Mouse (Mus musculus) forebrain, postnatal 0 days (tissue): ENCODE measurements around the gene Lnx1. TPM values are rescaled to one million over a fixed set of nuclear protein-coding genes. Genes with fewer than 3 reads are reported as not detected.

Experiments
- ATAC-seq: fragments of 200-750 bp; cut with Nextera tagmentation; 2 replicates; pipeline ENCODE4 v1.8.0; 2017; ENCODE audit warnings: mild to moderate bottlenecking, moderate library complexity
- DNase-seq: peaks from one replicate; pipeline ENCODE4 v3.0.0-alpha.2; 2015
- H3K27ac ChIP-seq: fragments of 300-500 bp; sonication (generic); 2 replicates; pipeline ENCODE4 v1.5.1; 2014; ENCODE audit warnings: low read depth, mild to moderate bottlenecking, antibody characterized with exemption, low read length, moderate library complexity, mixed read lengths
- H3K27me3 ChIP-seq: fragments of 300-500 bp; sonication (generic); 2 replicates; pipeline ENCODE4 v1.6.1; 2014; ENCODE audit warnings: mild to moderate bottlenecking, low read length, mixed read lengths; ENCODE audit not compliant: insufficient read depth
- H3K36me3 ChIP-seq: fragments of 300-500 bp; sonication (generic); 2 replicates; pipeline ENCODE4 v1.6.1; 2014; ENCODE audit warnings: mild to moderate bottlenecking, moderate library complexity; ENCODE audit not compliant: insufficient read depth
- H3K4me1 ChIP-seq: fragments of 300-500 bp; sonication (generic); 2 replicates; pipeline ENCODE4 v1.6.1; 2014; ENCODE audit warnings: antibody characterized with exemption; ENCODE audit not compliant: insufficient read depth
- H3K4me2 ChIP-seq: fragments of 300-500 bp; sonication (generic); 2 replicates; pipeline ENCODE4 v1.6.1; 2014; ENCODE audit warnings: low read depth, mild to moderate bottlenecking, moderate library complexity
- H3K4me3 ChIP-seq: fragments of 300-500 bp; sonication (generic); 2 replicates; pipeline ENCODE4 v1.5.1; 2014; ENCODE audit warnings: low read depth, low read length, mixed read lengths
- H3K9ac ChIP-seq: fragments of 300-500 bp; sonication (generic); 2 replicates; pipeline ENCODE4 v1.6.1; 2014; ENCODE audit warnings: mild to moderate bottlenecking
- H3K9me3 ChIP-seq: fragments of 300-500 bp; sonication (generic); 2 replicates; pipeline ENCODE4 v1.6.1; 2016; ENCODE audit warnings: low read length
- CTCF ChIP-seq: sonication (generic); IDR thresholded peaks from 2 replicates; pipeline ENCODE4 v1.5.1; 2016; ENCODE audit warnings: antibody characterized with exemption, control low read depth, low read depth
- WGBS: fragments of 180-500 bp; shearing (Covaris S2); extraction: QIAGEN DNeasy Blood & Tissue Kit; methylation state at CpG from one replicate; pipeline ENCODE4 v1.1.7; 2014; 5-methylcytosine and 5-hydroxymethylcytosine counted together
- polyA plus RNA-seq: library from polyadenylated mRNA; unstranded; fragments of >200 nt; fragmentation: Nextera tagmentation; extraction: Ambion mirVana; gene quantifications from 2 replicates; pipeline ENCODE4 v1.2.1, GENCODE M21; 2015
- total RNA-seq: library from RNA; depleted of rRNA; stranded (reverse); fragments of >200 nt; gene quantifications from 2 replicates; pipeline ENCODE4 v1.2.3, GENCODE M21; 2014

The Lnx1 gene
- total and polyA plus RNA-seq, 2 experiments from 2014 or later, result 11.0 to 21.2 TPM

DNA sequence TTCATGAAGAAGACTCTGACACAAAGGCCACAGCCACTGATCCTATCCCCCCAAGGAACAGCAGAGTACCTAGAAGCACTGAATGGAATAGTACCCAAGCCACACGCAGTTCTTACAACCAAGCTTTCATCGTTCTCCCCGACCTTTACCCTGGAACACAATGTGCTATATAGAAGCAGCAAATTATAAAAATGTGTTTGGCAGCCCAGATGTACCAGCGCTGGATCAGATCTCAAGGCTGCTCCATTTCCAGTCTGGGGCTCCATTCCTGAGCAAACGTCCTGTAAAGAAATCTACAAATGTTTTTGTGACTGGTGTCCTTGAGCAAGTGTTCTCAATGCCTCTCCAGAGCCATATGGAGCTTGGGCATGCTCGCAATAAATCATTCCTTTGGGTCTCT lies 44.8 kb downstream of the Lnx1 start:
- Histone ChIP-seq H3K9ac (no peak overlapping the region), H3K36me3 (no peaks in the 10 kb centered on the region), H3K9me3 (no peaks in the 10 kb centered on the region), H3K4me3 (no peak overlapping the region), H3K27ac (no peak overlapping the region), H3K27me3 (no peaks in the 10 kb centered on the region), H3K4me2 (no peak overlapping the region), H3K4me1 (no peaks in the 10 kb centered on the region)
- no peak for ATAC-seq
- WGBS, result 71% methylated on average over 6 of the region's 6 CpGs
- no peak for DNase-seq
- TF ChIP-seq CTCF, result no peak

DNA sequence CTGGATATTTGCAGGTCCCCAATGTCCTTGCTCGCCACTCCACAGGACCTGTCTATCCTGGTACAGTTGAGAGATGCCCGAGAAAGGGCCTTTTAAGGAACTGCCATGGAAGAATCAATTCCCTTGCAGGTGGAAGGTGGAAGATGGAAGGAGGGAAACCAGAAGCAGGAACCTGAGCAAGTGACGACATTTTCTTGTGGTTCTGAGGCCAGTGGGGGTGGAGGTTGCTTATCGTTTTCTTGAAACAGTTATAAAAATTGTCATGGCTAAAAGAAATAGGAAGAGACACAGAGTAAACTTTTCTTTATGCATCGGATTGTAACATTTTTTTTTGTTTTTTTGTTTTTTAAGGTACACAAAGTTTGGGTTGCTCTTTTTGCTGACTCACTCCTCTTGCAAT lies 46.3 kb downstream of the Lnx1 start:
- 83% methylated on average over 5 of the region's 5 CpGs for WGBS
- Histone ChIP-seq H3K9me3 (no peaks in the 10 kb centered on the region), H3K9ac (no peak overlapping the region), H3K36me3 (no peaks in the 10 kb centered on the region), H3K4me3 (no peak overlapping the region), H3K4me1 (no peaks in the 10 kb centered on the region), H3K4me2 (no peak overlapping the region), H3K27ac (no peak overlapping the region), H3K27me3 (no peaks in the 10 kb centered on the region)
- DNase-seq (no peak), ATAC-seq (no peak)
- no peak for TF ChIP-seq CTCF

- no peak for TF ChIP-seq CTCF
- DNase-seq (no peak), ATAC-seq (no peak)
- Histone ChIP-seq H3K27ac (no peak overlapping the region), H3K36me3 (no peaks in the 10 kb centered on the region), H3K9me3 (no peaks in the 10 kb centered on the region), H3K4me3 (no peak overlapping the region), H3K4me1 (no peaks in the 10 kb centered on the region), H3K4me2 (no peak overlapping the region), H3K27me3 (no peaks in the 10 kb centered on the region), H3K9ac (no peak overlapping the region)
- WGBS, result 79% methylated on average over 6 of the region's 6 CpGs
Observed at GRCm38 (mm10) chr5:74654527-74654926, 48.2 kb downstream of the Lnx1 start.

DNA sequence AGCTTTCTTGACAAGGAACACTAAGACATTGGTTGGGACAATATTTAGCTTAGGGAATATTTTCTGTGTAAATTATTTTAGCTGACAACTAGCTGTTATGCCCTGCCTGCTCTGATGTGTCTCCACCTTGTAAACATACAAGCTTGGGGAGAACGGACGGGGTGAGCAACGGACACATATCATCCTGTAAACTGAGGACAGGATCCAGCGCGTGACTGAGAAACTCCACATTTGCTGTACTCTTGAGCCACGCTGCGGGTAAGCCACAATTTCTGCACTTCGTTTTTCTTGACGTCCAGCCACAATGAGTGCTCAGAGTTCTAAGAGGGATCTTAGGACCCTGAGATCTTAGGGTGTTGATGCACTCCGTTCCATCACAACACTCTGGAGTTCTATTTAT lies 48.9 kb downstream of the Lnx1 start:
- 93% methylated on average over 10 of the region's 10 CpGs for WGBS
- DNase-seq, result no peak
- Histone ChIP-seq H3K4me3 (no peak overlapping the region), H3K36me3 (no peaks in the 10 kb centered on the region), H3K4me1 (no peaks in the 10 kb centered on the region), H3K9ac (no peak overlapping the region), H3K4me2 (no peak overlapping the region), H3K9me3 (no peaks in the 10 kb centered on the region), H3K27me3 (no peaks in the 10 kb centered on the region), H3K27ac (no peak overlapping the region)
- no peak for TF ChIP-seq CTCF
- no peak for ATAC-seq

- Histone ChIP-seq H3K9ac (no peak overlapping the region), H3K36me3 (no peaks in the 10 kb centered on the region), H3K4me2 (no peak overlapping the region), H3K4me3 (no peak overlapping the region), H3K27me3 (no peaks in the 10 kb centered on the region), H3K27ac (no peak overlapping the region), H3K4me1 (no peaks in the 10 kb centered on the region), H3K9me3 (no peaks in the 10 kb centered on the region)
- no peak for TF ChIP-seq CTCF
- DNase-seq (no peak), ATAC-seq (no peak)
- WGBS, result 94% methylated on average over 1 of the region's 1 CpGs
Observed at GRCm38 (mm10) chr5:74649122-74649521, 53.6 kb downstream of the Lnx1 start.

DNA sequence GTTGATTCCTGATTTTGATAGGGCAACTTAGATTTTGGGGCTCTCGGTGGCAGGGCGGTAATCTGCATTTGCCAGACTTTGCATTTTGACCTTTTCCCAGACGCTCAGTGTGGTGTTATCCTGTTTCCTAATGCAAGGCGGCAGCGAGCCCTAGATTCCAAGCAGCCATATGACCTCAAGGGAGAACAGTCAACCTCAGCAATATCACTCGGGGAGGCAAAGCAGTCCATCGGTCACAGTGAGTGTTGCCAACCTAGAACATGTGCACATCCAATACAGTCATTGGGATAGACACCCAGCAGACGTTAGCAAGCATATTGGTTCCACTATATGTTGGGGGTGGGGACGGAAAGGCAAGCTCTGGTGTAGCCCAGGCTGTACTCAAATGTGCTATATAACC lies 54.5 kb downstream of the Lnx1 start:
- Histone ChIP-seq H3K9me3 (no peaks in the 10 kb centered on the region), H3K36me3 (no peaks in the 10 kb centered on the region), H3K9ac (no peak overlapping the region), H3K4me2 (no peak overlapping the region), H3K27ac (no peak overlapping the region), H3K27me3 (no peaks in the 10 kb centered on the region), H3K4me1 (no peaks in the 10 kb centered on the region), H3K4me3 (no peak overlapping the region)
- ATAC-seq, result no peak
- TF ChIP-seq CTCF, result no peak
- WGBS, result 83% methylated on average over 9 of the region's 9 CpGs
- DNase-seq, result no peak

- no peaks in the 10 kb centered on the region for H3K27me3 ChIP-seq
- no peak overlapping the region for H3K4me3 ChIP-seq
- H3K36me3 ChIP-seq, result no peaks in the 10 kb centered on the region
- no peak for ATAC-seq
- H3K9me3 ChIP-seq, result no peaks in the 10 kb centered on the region
- WGBS, result 71% methylated on average over 5 of the region's 6 CpGs
- no peak for DNase-seq
- no peak overlapping the region for H3K27ac ChIP-seq
- no peak for TF ChIP-seq CTCF
- H3K4me2 ChIP-seq, result no peak overlapping the region
- no peaks in the 10 kb centered on the region for H3K4me1 ChIP-seq
- no peak overlapping the region for H3K9ac ChIP-seq
Observed at GRCm38 (mm10) chr5:74647584-74647984, 55.1 kb downstream of the Lnx1 start.

DNA sequence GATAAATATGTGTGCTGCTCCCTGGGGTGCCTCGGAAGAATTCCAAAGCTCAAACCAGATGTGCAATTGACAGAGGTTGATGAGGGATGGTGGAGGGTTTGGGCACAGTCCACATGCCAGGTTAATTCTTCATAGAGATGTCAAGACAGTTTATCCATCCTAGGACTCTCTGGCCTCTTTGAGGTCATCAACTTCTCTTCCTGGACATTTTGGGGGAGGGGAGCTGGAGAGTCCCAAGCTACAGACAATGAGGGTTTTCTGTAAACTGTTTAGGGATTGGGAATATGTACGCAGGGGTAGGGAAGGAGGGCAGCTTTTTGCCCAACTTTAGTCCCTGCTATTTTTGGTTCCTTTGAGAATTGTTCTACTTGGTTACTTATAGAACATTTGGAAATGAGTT lies 60.4 kb downstream of the Lnx1 start:
- Histone ChIP-seq H3K4me1 (no peaks in the 10 kb centered on the region), H3K9me3 (no peaks in the 10 kb centered on the region), H3K9ac (no peak overlapping the region), H3K4me2 (no peak overlapping the region), H3K4me3 (no peak overlapping the region), H3K36me3 (no peaks in the 10 kb centered on the region), H3K27me3 (no peaks in the 10 kb centered on the region), H3K27ac (no peak overlapping the region)
- DNase-seq (no peak), ATAC-seq (no peak)
- TF ChIP-seq CTCF, result no peak
- 87% methylated on average over 2 of the region's 2 CpGs for WGBS
